Mouse (Mus musculus) embryonic facial prominence, embryonic 12.5 days (tissue): Measurements from ENCODE around the gene Tctex1d1. TPM values are rescaled to one million over a fixed set of nuclear protein-coding genes. Genes with fewer than 3 reads are reported as not detected.

ENCODE experiments used
- ATAC-seq: fragments of 200-750 bp; cut with Nextera tagmentation; 2 replicates; pipeline ENCODE4 v1.8.0; 2017; ENCODE audit not compliant: insufficient number of reproducible peaks, insufficient read depth, low FRiP score, low TSS enrichment
- H3K27ac ChIP-seq: fragments of 300-500 bp; sonication (generic); 2 replicates; pipeline ENCODE4 v1.5.1; 2016; ENCODE audit warnings: mild to moderate bottlenecking
- H3K27me3 ChIP-seq: fragments of 300-500 bp; sonication (generic); 2 replicates; pipeline ENCODE4 v1.6.1; 2016; ENCODE audit warnings: mild to moderate bottlenecking, moderate library complexity
- H3K36me3 ChIP-seq: fragments of 300-500 bp; sonication (generic); 2 replicates; pipeline ENCODE4 v1.6.1; 2016; ENCODE audit warnings: mild to moderate bottlenecking
- H3K4me1 ChIP-seq: fragments of 300-500 bp; sonication (generic); 2 replicates; pipeline ENCODE4 v1.6.1; 2016
- H3K4me2 ChIP-seq: fragments of 300-500 bp; sonication (generic); replicated peaks from 2 replicates; pipeline ENCODE4 v1.6.1; 2016; ENCODE audit warnings: mild to moderate bottlenecking, moderate library complexity
- H3K4me3 ChIP-seq: fragments of 300-500 bp; sonication (generic); 2 replicates; pipeline ENCODE4 v1.5.1; 2016; ENCODE audit warnings: mild to moderate bottlenecking
- H3K9ac ChIP-seq: fragments of 300-500 bp; sonication (generic); 2 replicates; pipeline ENCODE4 v1.6.1; 2016; ENCODE audit warnings: mild to moderate bottlenecking, moderate library complexity
- H3K9me3 ChIP-seq: fragments of 300-500 bp; sonication (generic); 2 replicates; pipeline ENCODE4 v1.6.1; 2016; ENCODE audit warnings: mild to moderate bottlenecking, moderate library complexity
- WGBS: fragments of 180-500 bp; shearing (Covaris S2); methylation state at CpG from one replicate; pipeline ENCODE4 v1.1.7; 2016; 5-methylcytosine and 5-hydroxymethylcytosine counted together
- polyA plus RNA-seq: library from polyadenylated mRNA; unstranded; fragments of >200 nt; fragmentation: Nextera tagmentation; extraction: Ambion mirVana; gene quantifications from 2 replicates; pipeline ENCODE4 v1.2.1, GENCODE M21; 2016

The Tctex1d1 gene
- polyA plus RNA-seq, 1 experiment from 2014 or later: 1.4 TPM

- no peaks in the 10 kb centered on the region for H3K27me3 ChIP-seq
- no peak overlapping the region for H3K4me3 ChIP-seq
- no peak overlapping the region for H3K4me2 ChIP-seq
- ATAC-seq: no peak
- H3K27ac ChIP-seq: no peak overlapping the region
- H3K9ac ChIP-seq: no peak overlapping the region
- no peaks in the 10 kb centered on the region for H3K36me3 ChIP-seq
- H3K9me3 ChIP-seq: no peaks in the 10 kb centered on the region
- H3K4me1 ChIP-seq: no peaks in the 10 kb centered on the region
- WGBS: 84% methylated on average over 7 of the region's 7 CpGs
Measured at GRCm38 (mm10) chr4:103027745-103028144, 49.3 kb downstream of the Tctex1d1 start.

- no peak for ATAC-seq
- Histone ChIP-seq H3K4me3 (no peak overlapping the region), H3K27ac (no peak overlapping the region), H3K4me2 (no peak overlapping the region), H3K4me1 (no peaks in the 10 kb centered on the region), H3K27me3 (no peaks in the 10 kb centered on the region), H3K36me3 (no peaks in the 10 kb centered on the region), H3K9ac (no peak overlapping the region), H3K9me3 (no peaks in the 10 kb centered on the region)
- 67% methylated on average over 13 of the region's 13 CpGs for WGBS
Measured at GRCm38 (mm10) chr4:103028177-103029088, 50.0 kb downstream of the Tctex1d1 start.

GRCm38 (mm10) chr4:103039103-103039837, 60.9 kb downstream of the Tctex1d1 start:
- H3K9me3 ChIP-seq: no peaks in the 10 kb centered on the region
- H3K4me3 ChIP-seq: no peak overlapping the region
- H3K4me1 ChIP-seq: no peaks in the 10 kb centered on the region
- no peak overlapping the region for H3K27ac ChIP-seq
- H3K4me2 ChIP-seq: no peak overlapping the region
- no peaks in the 10 kb centered on the region for H3K27me3 ChIP-seq
- no peak overlapping the region for H3K9ac ChIP-seq
- H3K36me3 ChIP-seq: no peaks in the 10 kb centered on the region
- WGBS: 85% methylated on average over 14 of the region's 14 CpGs
- no peak for ATAC-seq

DNA sequence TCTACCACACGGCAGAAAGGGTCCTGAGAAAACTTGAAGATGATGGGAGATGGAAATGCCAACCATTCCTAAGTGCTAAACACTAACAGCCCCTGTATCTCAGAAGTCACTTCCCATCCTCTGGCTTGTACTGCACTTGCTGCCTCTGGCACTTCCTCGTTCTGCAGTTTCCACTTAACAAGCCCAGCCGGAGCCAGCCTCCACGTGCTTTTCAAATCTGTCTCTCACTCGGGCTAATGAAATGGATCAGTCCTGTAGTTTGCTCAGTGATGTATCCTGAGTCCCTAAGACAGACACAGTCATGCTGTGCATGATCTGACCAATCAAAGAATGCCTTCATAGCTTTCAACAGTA, 61.4 kb downstream of the Tctex1d1 start:
- Histone ChIP-seq H3K27me3 (no peaks in the 10 kb centered on the region), H3K4me3 (no peak overlapping the region), H3K36me3 (no peaks in the 10 kb centered on the region), H3K9me3 (no peaks in the 10 kb centered on the region), H3K9ac (no peak overlapping the region), H3K4me2 (no peak overlapping the region), H3K27ac (no peak overlapping the region), H3K4me1 (no peaks in the 10 kb centered on the region)
- 39% methylated on average over 5 of the region's 5 CpGs for WGBS
- no peak for ATAC-seq

DNA sequence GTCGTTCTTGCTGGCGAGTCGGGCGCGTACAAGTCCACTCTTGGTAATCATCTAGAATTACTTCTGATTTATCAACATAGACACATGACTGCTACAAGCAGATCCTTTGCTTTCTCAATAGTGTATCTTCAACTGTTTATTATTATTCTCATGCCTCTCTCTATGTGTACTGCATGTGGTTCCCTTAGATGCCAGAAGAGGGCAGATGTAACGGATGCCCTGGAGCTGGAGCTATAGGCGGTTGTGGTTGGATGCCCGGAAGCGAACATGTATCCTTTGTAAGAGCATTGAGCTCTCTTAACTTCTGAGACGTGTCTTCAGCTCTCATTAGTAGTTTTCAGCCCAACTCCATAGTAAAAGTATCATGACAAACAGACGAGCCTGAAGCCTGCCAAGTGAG, 64.6 kb downstream of the Tctex1d1 start:
- Histone ChIP-seq H3K9ac (no peak overlapping the region), H3K9me3 (no peaks in the 10 kb centered on the region), H3K4me1 (no peaks in the 10 kb centered on the region), H3K27me3 (no peaks in the 10 kb centered on the region), H3K27ac (no peak overlapping the region), H3K4me2 (no peak overlapping the region), H3K36me3 (no peaks in the 10 kb centered on the region), H3K4me3 (no peak overlapping the region)
- WGBS: 91% methylated on average over 11 of the region's 11 CpGs
- no peak for ATAC-seq

- no peaks in the 10 kb centered on the region for H3K9me3 ChIP-seq
- H3K4me2 ChIP-seq: no peak overlapping the region
- no peaks in the 10 kb centered on the region for H3K27me3 ChIP-seq
- H3K27ac ChIP-seq: no peak overlapping the region
- no peaks in the 10 kb centered on the region for H3K36me3 ChIP-seq
- no peak overlapping the region for H3K9ac ChIP-seq
- no peak overlapping the region for H3K4me3 ChIP-seq
- ATAC-seq: no peak
- no peaks in the 10 kb centered on the region for H3K4me1 ChIP-seq
- WGBS: 90% methylated on average over 11 of the region's 11 CpGs
Measured at GRCm38 (mm10) chr4:103048046-103048445, 69.6 kb downstream of the Tctex1d1 start.

Other genes with a start within 250 kb of the Tctex1d1 start
- gene Sgip1, start 237.3 kb upstream of the Tctex1d1 start, polyA plus RNA-seq: 14.1 and 17.7 TPM in 2 replicates
- 0.24 TPM in 1 of 2 replicates, not detected in the other for gene Insl5, start 48.2 kb downstream of the Tctex1d1 start, polyA plus RNA-seq
- 50.2 and 56.3 TPM in 2 replicates for gene Mier1, start 135.8 kb downstream of the Tctex1d1 start, polyA plus RNA-seq
- gene Wdr78, start 135.9 kb downstream of the Tctex1d1 start, polyA plus RNA-seq: 5.7 and 6.0 TPM in 2 replicates
- 13.5 and 14.9 TPM in 2 replicates for gene Slc35d1, start 236.6 kb downstream of the Tctex1d1 start, polyA plus RNA-seq